Comparison of ENCODE assay signal across 20 mouse cellular contexts in genomic region chr6:133935671-133936070, GRCm38 (mm10).
"Had no signal": no experiment of that assay in that cellular context is flagged by ENCODE, and none has a peak within 500 bp of the region (broad histone marks: within the 10 kb centered on the region; RNA-seq: fewer than 3 reads in every experiment).

No protein-coding gene starts in this region.

- H3K4me2 ChIP-seq: liver, embryonic 13.5 days; midbrain, embryonic 12.5 days; midbrain, embryonic 15.5 days; neural tube, embryonic 13.5 days; stomach, embryonic 15.5 days had no signal

- H3K4me3 ChIP-seq: layer of hippocampus, adult 2 months; left cerebral cortex, adult 2 months; liver, embryonic 13.5 days; midbrain, embryonic 12.5 days; midbrain, embryonic 15.5 days; myocyte; neural tube, embryonic 13.5 days; stomach, embryonic 15.5 days had no signal

- H3K9me3 ChIP-seq: liver, embryonic 13.5 days; midbrain, embryonic 12.5 days; midbrain, embryonic 15.5 days; neural tube, embryonic 13.5 days; stomach, embryonic 15.5 days had no signal

- H3K27me3 ChIP-seq: liver, embryonic 13.5 days; midbrain, embryonic 12.5 days; midbrain, embryonic 15.5 days; neural tube, embryonic 13.5 days; stomach, embryonic 15.5 days had no signal

- H3K36me3 ChIP-seq: liver, embryonic 13.5 days; midbrain, embryonic 12.5 days; midbrain, embryonic 15.5 days; neural tube, embryonic 13.5 days; stomach, embryonic 15.5 days had no signal

- DNase-seq: kidney, adult 11 months; kidney, adult 8-10 months; kidney, postnatal 25 days; liver, embryonic 13.5 days; lung, adult 2 months; lung, postnatal 14 days; lung, postnatal 4 days; retina, postnatal 1 day; right cerebral cortex, postnatal 25 days; spleen, adult 18-20 months; thymus, adult 2 months; thymus, postnatal 14 days; thymus, postnatal 4 days had no signal

- H3K9ac ChIP-seq: liver, embryonic 13.5 days; midbrain, embryonic 12.5 days; midbrain, embryonic 15.5 days; neural tube, embryonic 13.5 days; stomach, embryonic 15.5 days had no signal

- ATAC-seq: midbrain, embryonic 15.5 days had no signal

- H3K4me1 ChIP-seq: liver, embryonic 13.5 days; midbrain, embryonic 12.5 days; midbrain, embryonic 15.5 days; neural tube, embryonic 13.5 days; stomach, embryonic 15.5 days had no signal

- H3K27ac ChIP-seq: layer of hippocampus, adult 2 months; left cerebral cortex, adult 2 months; liver, embryonic 13.5 days; midbrain, embryonic 12.5 days; midbrain, embryonic 15.5 days; neural tube, embryonic 13.5 days; stomach, embryonic 15.5 days had no signal
